Mouse (Mus musculus): ENCODE data around the gene Aldh3b2.

DNA sequence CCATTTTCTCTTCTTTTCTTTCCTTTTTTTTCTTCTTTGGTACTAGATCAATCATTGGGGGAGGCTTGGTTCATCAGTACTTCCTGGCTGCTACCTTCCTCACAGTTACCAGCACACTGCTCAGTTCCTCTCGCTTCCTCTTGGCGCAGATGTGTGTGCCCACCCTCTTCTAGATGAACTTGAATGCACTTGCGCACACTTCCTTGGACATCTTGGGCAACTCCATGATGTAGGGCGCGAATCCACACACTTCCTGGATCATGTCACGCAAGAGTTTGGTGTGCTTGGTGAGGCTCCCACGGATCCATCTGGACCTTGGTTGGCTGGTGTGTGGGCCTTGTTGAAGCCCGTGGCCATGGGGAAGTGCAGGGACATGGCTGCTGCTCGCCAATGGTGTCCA is 40.4 kb upstream of the Aldh3b2 start:
- TF ChIP-seq CTCF (conservative IDR thresholded peaks at IDR 0.05; ENCODE audit: low read length) (no peak), NANOG (IDR thresholded peaks at IDR 0.05; ENCODE audit: borderline replicate concordance, low read length) (no peak)

Measured in E14TG2a.4 (cell line).